Mouse (Mus musculus) kidney, postnatal 14 days (tissue): Measurements from ENCODE around the gene Igf2bp1.

Source experiments
- DNase-seq: peaks from one replicate; pipeline ENCODE4 v3.0.0; 2022; ENCODE audit warnings: mixed read lengths

Gene Igf2bp1

GRCm38 (mm10) chr11:96006852-96007515 lies 1.2 kb upstream of the Igf2bp1 start:
- peak; percentile 29 for DNase-seq

GRCm38 (mm10) chr11:96006367-96006851 lies 669 bp upstream of the Igf2bp1 start:
- no peak for DNase-seq

GRCm38 (mm10) chr11:96004793-96005402 lies 842 bp downstream of the Igf2bp1 start:
- DNase-seq: peak; percentile 22

- peak; percentile 36 for DNase-seq
These were observed 1.6 kb downstream of the Igf2bp1 start for GRCm38 (mm10) chr11:96003969-96004792.

- no peak for DNase-seq
These were observed 2.4 kb downstream of the Igf2bp1 start for GRCm38 (mm10) chr11:96003100-96003900.

- DNase-seq: no peak
These were observed 11.6 kb downstream of the Igf2bp1 start for GRCm38 (mm10) chr11:95994151-95994550.

GRCm38 (mm10) chr11:95990886-95991708 lies 14.6 kb downstream of the Igf2bp1 start:
- DNase-seq: peak; percentile 66

GRCm38 (mm10) chr11:95990431-95990830 lies 15.3 kb downstream of the Igf2bp1 start:
- DNase-seq: no peak

- DNase-seq: no peak
These were observed 15.9 kb downstream of the Igf2bp1 start for GRCm38 (mm10) chr11:95989864-95990263.

GRCm38 (mm10) chr11:95988533-95988932 lies 17.2 kb downstream of the Igf2bp1 start:
- peak; percentile 93 for DNase-seq

GRCm38 (mm10) chr11:95987854-95988447 lies 17.8 kb downstream of the Igf2bp1 start:
- DNase-seq: peak; percentile 25

- DNase-seq: peak; percentile 81
These were observed 23.3 kb downstream of the Igf2bp1 start for GRCm38 (mm10) chr11:95982475-95982874.

- DNase-seq: no peak
These were observed 23.9 kb downstream of the Igf2bp1 start for GRCm38 (mm10) chr11:95981804-95982203.

- DNase-seq: peak; percentile 55
These were observed 24.9 kb downstream of the Igf2bp1 start for GRCm38 (mm10) chr11:95980762-95981418.

GRCm38 (mm10) chr11:95978487-95978886 lies 27.3 kb downstream of the Igf2bp1 start:
- DNase-seq: no peak

- no peak for DNase-seq
These were observed 29.4 kb downstream of the Igf2bp1 start for GRCm38 (mm10) chr11:95976290-95976689.

GRCm38 (mm10) chr11:95975694-95976093 lies 30.0 kb downstream of the Igf2bp1 start:
- DNase-seq: no peak

- no peak for DNase-seq
These were observed 32.6 kb downstream of the Igf2bp1 start for GRCm38 (mm10) chr11:95973187-95973586.

- DNase-seq: no peak
These were observed 42.4 kb downstream of the Igf2bp1 start for GRCm38 (mm10) chr11:95963304-95963703.

GRCm38 (mm10) chr11:95959152-95959551 lies 46.6 kb downstream of the Igf2bp1 start:
- no peak for DNase-seq

GRCm38 (mm10) chr11:95958251-95958650 lies 47.5 kb downstream of the Igf2bp1 start:
- no peak for DNase-seq
